Mouse (Mus musculus): ENCODE data around the gene Ank2. TPM values are rescaled to one million over a fixed set of nuclear protein-coding genes. Genes with fewer than 3 reads are reported as not detected.

Ank2 gene
- polyA plus RNA-seq, 1 experiment from 2014 or later, result 40.4 TPM

- no peak for DNase-seq (ENCODE audit: low spot score)
- H3K9me3 ChIP-seq (replicated peaks), result no peaks in the 10 kb centered on the region
- no peaks in the 10 kb centered on the region for H3K36me3 ChIP-seq
- no peaks in the 10 kb centered on the region for H3K4me1 ChIP-seq
- no peaks in the 10 kb centered on the region for H3K27me3 ChIP-seq (ENCODE audit: low read depth, poor library complexity, severe bottlenecking)
- no peak overlapping the region for H3K4me3 ChIP-seq
- WGBS, result 88% methylated on average over 8 of the region's 8 CpGs
- no peak overlapping the region for H3K27ac ChIP-seq (replicated peaks)
These were observed 423.4 kb downstream of the Ank2 start for GRCm38 (mm10) chr3:127075531-127076280.

GRCm38 (mm10) chr3:127071471-127071870 lies 427.7 kb downstream of the Ank2 start:
- 89% methylated on average over 1 of the region's 1 CpGs for WGBS
- Histone ChIP-seq H3K4me1 (no peaks in the 10 kb centered on the region), H3K27ac (replicated peaks) (no peak overlapping the region), H3K27me3 (ENCODE audit: low read depth, poor library complexity, severe bottlenecking) (no peaks in the 10 kb centered on the region), H3K4me3 (no peak overlapping the region), H3K9me3 (replicated peaks) (no peaks in the 10 kb centered on the region), H3K36me3 (no peaks in the 10 kb centered on the region)
- DNase-seq (ENCODE audit: low spot score), result no peak

GRCm38 (mm10) chr3:127063654-127064386 lies 435.3 kb downstream of the Ank2 start:
- no peaks in the 10 kb centered on the region for H3K27me3 ChIP-seq (ENCODE audit: low read depth, poor library complexity, severe bottlenecking)
- no peaks in the 10 kb centered on the region for H3K36me3 ChIP-seq
- no peak for DNase-seq (ENCODE audit: low spot score)
- H3K9me3 ChIP-seq (replicated peaks), result no peaks in the 10 kb centered on the region
- no peaks in the 10 kb centered on the region for H3K4me1 ChIP-seq
- no peak overlapping the region for H3K27ac ChIP-seq (replicated peaks)
- no peak overlapping the region for H3K4me3 ChIP-seq
- WGBS, result 94% methylated on average over 5 of the region's 5 CpGs

- H3K4me3 ChIP-seq, result no peak overlapping the region
- no peaks in the 10 kb centered on the region for H3K4me1 ChIP-seq
- no peak overlapping the region for H3K27ac ChIP-seq (replicated peaks)
- no peaks in the 10 kb centered on the region for H3K36me3 ChIP-seq
- no peaks in the 10 kb centered on the region for H3K27me3 ChIP-seq (ENCODE audit: low read depth, poor library complexity, severe bottlenecking)
- no peaks in the 10 kb centered on the region for H3K9me3 ChIP-seq (replicated peaks)
- no peak for DNase-seq (ENCODE audit: low spot score)
- WGBS, result 84% methylated on average over 4 of the region's 4 CpGs
These were observed 439.5 kb downstream of the Ank2 start for GRCm38 (mm10) chr3:127059671-127060070.

GRCm38 (mm10) chr3:127041288-127041687 lies 457.9 kb downstream of the Ank2 start:
- WGBS, result 88% methylated on average over 7 of the region's 7 CpGs
- H3K36me3 ChIP-seq, result peaks cover 5% of the 10 kb centered on the region; the same call in 1 of the 2 replicates
- no peaks in the 10 kb centered on the region for H3K9me3 ChIP-seq (replicated peaks)
- H3K27me3 ChIP-seq (ENCODE audit: low read depth, poor library complexity, severe bottlenecking), result no peaks in the 10 kb centered on the region
- H3K27ac ChIP-seq (replicated peaks), result no peak overlapping the region
- H3K4me1 ChIP-seq, result no peaks in the 10 kb centered on the region
- no peak for DNase-seq (ENCODE audit: low spot score)
- no peak overlapping the region for H3K4me3 ChIP-seq

GRCm38 (mm10) chr3:127038570-127038969 lies 460.6 kb downstream of the Ank2 start:
- no peak for DNase-seq (ENCODE audit: low spot score)
- H3K27ac ChIP-seq (replicated peaks), result no peak overlapping the region

GRCm38 (mm10) chr3:127036118-127036517 lies 463.0 kb downstream of the Ank2 start:
- no peak overlapping the region for H3K4me3 ChIP-seq
- no peak for DNase-seq (ENCODE audit: low spot score)
- no peaks in the 10 kb centered on the region for H3K27me3 ChIP-seq (ENCODE audit: low read depth, poor library complexity, severe bottlenecking)
- no peak overlapping the region for H3K27ac ChIP-seq (replicated peaks)
- H3K36me3 ChIP-seq, result peaks cover 9% of the 10 kb centered on the region
- no peaks in the 10 kb centered on the region for H3K9me3 ChIP-seq (replicated peaks)
- 85% methylated on average over 5 of the region's 5 CpGs for WGBS
- no peaks in the 10 kb centered on the region for H3K4me1 ChIP-seq

More at GRCm38 (mm10) chr3:127038570-127038969, 460.6 kb downstream of the Ank2 start:
- 85% methylated on average over 7 of the region's 7 CpGs for WGBS
- no peak overlapping the region for H3K4me3 ChIP-seq
- no peaks in the 10 kb centered on the region for H3K9me3 ChIP-seq (replicated peaks)
- no peaks in the 10 kb centered on the region for H3K27me3 ChIP-seq (ENCODE audit: low read depth, poor library complexity, severe bottlenecking)
- no peaks in the 10 kb centered on the region for H3K36me3 ChIP-seq
- no peaks in the 10 kb centered on the region for H3K4me1 ChIP-seq

GRCm38 (mm10) chr3:127035540-127035939 lies 463.6 kb downstream of the Ank2 start:
- Histone ChIP-seq H3K4me1 (no peaks in the 10 kb centered on the region), H3K27ac (replicated peaks) (no peak overlapping the region)
- 94% methylated on average over 12 of the region's 12 CpGs for WGBS

GRCm38 (mm10) chr3:127034983-127035382 lies 464.2 kb downstream of the Ank2 start:
- H3K4me1 ChIP-seq, result no peaks in the 10 kb centered on the region
- no peak for DNase-seq (ENCODE audit: low spot score)
- H3K36me3 ChIP-seq, result peaks cover 10% of the 10 kb centered on the region
- 89% methylated on average over 3 of the region's 3 CpGs for WGBS
- H3K27me3 ChIP-seq (ENCODE audit: low read depth, poor library complexity, severe bottlenecking), result no peaks in the 10 kb centered on the region
- H3K27ac ChIP-seq (replicated peaks), result no peak overlapping the region
- no peaks in the 10 kb centered on the region for H3K9me3 ChIP-seq (replicated peaks)
- H3K4me3 ChIP-seq, result no peak overlapping the region

More at GRCm38 (mm10) chr3:127035540-127035939, 463.6 kb downstream of the Ank2 start:
- Histone ChIP-seq H3K4me3 (no peak overlapping the region), H3K9me3 (replicated peaks) (no peaks in the 10 kb centered on the region), H3K36me3 (peaks cover 10% of the 10 kb centered on the region), H3K27me3 (ENCODE audit: low read depth, poor library complexity, severe bottlenecking) (no peaks in the 10 kb centered on the region)
- no peak for DNase-seq (ENCODE audit: low spot score)

GRCm38 (mm10) chr3:127023992-127024391 lies 475.2 kb downstream of the Ank2 start:
- Histone ChIP-seq H3K9me3 (replicated peaks) (no peaks in the 10 kb centered on the region), H3K4me1 (peaks cover 4% of the 10 kb centered on the region), H3K27me3 (ENCODE audit: low read depth, poor library complexity, severe bottlenecking) (no peaks in the 10 kb centered on the region), H3K27ac (replicated peaks) (no peak overlapping the region), H3K36me3 (0 out of 2 replicates have a peak, but pooled peaks cover 9% of the 10 kb centered on the region), H3K4me3 (no peak overlapping the region)
- 92% methylated on average over 4 of the region's 4 CpGs for WGBS
- DNase-seq (ENCODE audit: low spot score), result no peak

- H3K36me3 ChIP-seq, result peaks cover 13% of the 10 kb centered on the region
- no peak overlapping the region for H3K4me3 ChIP-seq
- H3K27ac ChIP-seq (replicated peaks), result no peak overlapping the region
- DNase-seq (ENCODE audit: low spot score), result no peak
- 78% methylated on average over 1 of the region's 1 CpGs for WGBS
- peaks cover 5% of the 10 kb centered on the region for H3K4me1 ChIP-seq
- H3K27me3 ChIP-seq (ENCODE audit: low read depth, poor library complexity, severe bottlenecking), result no peaks in the 10 kb centered on the region
- no peaks in the 10 kb centered on the region for H3K9me3 ChIP-seq (replicated peaks)
These were observed 479.0 kb downstream of the Ank2 start for GRCm38 (mm10) chr3:127020167-127020566.

GRCm38 (mm10) chr3:127019728-127020127 lies 479.4 kb downstream of the Ank2 start:
- Histone ChIP-seq H3K9me3 (replicated peaks) (no peaks in the 10 kb centered on the region), H3K4me1 (peaks cover 5% of the 10 kb centered on the region), H3K27ac (replicated peaks) (0 out of 2 replicates have a peak overlapping the region, but pooled peaks have one; percentile 6), H3K4me3 (no peak overlapping the region), H3K36me3 (peaks cover 16% of the 10 kb centered on the region), H3K27me3 (ENCODE audit: low read depth, poor library complexity, severe bottlenecking) (no peaks in the 10 kb centered on the region)
- DNase-seq (ENCODE audit: low spot score), result no peak
- 81% methylated on average over 3 of the region's 3 CpGs for WGBS

GRCm38 (mm10) chr3:127019109-127019508 lies 480.0 kb downstream of the Ank2 start:
- Histone ChIP-seq H3K27ac (replicated peaks) (0 out of 2 replicates have a peak overlapping the region, but pooled peaks have one; percentile 6), H3K27me3 (ENCODE audit: low read depth, poor library complexity, severe bottlenecking) (no peaks in the 10 kb centered on the region), H3K4me3 (no peak overlapping the region), H3K4me1 (peaks cover 5% of the 10 kb centered on the region), H3K36me3 (peaks cover 21% of the 10 kb centered on the region), H3K9me3 (replicated peaks) (no peaks in the 10 kb centered on the region)
- DNase-seq (ENCODE audit: low spot score), result no peak
- WGBS, result 65% methylated on average over 6 of the region's 6 CpGs

Data from midbrain, embryonic 10.5 days (tissue).